Mouse (Mus musculus) right cerebral cortex, postnatal 25 days (tissue): ENCODE measurements around the gene Igdcc3.

Experiments
- DNase-seq: peaks from one replicate; pipeline ENCODE4 v3.0.0; 2022

The Igdcc3 gene

GRCm38 (mm10) chr9:65177912-65178311, 36.9 kb downstream of the Igdcc3 start:
- no peak for DNase-seq

DNA sequence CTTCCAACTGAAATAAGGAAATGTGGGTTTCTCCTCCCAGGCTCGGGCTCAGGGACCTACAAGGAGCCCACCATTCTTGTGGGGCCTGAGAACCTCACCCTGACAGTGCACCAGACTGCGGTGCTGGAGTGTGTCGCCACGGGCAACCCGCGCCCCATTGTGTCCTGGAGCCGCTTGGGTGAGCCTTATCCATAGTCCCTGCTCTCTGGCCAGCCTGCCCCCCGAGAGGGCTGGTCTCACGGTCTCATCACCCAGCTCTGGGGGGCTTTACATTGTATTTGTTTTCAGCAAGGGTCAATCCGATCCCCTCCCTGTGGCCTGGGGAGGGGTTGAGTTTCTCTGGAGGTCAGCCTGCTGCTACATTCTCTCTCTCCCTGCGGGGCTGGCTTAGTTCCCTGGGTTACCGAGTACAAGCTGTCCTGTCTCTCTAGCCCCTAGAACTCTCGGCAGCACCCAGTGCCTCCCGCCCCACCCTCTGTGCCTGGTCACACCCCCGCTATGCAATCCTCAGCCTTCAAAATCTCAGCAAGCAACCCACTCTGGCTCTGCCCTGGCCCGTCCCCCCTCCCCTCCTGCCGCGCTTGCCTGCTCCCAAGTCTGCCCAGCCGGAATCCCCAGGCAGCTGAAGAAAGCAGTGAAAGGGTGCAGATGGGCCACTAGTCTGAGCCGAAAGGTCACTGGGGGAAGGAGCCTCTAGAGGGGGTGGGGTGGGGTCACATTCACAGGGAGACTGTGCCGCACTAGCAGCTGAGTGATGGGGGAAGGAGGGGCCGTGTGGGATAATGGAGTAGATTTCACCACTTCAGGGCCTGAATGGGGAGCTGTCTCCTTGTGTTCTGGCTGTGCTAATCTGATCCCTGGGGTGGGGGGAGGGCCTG, 37.6 kb downstream of the Igdcc3 start:
- DNase-seq: no peak

- no peak for DNase-seq
These were observed 39.0 kb downstream of the Igdcc3 start for GRCm38 (mm10) chr9:65179817-65180624.

GRCm38 (mm10) chr9:65188599-65188998, 47.6 kb downstream of the Igdcc3 start:
- DNase-seq: peak; percentile 71

GRCm38 (mm10) chr9:65190306-65190705, 49.3 kb downstream of the Igdcc3 start:
- DNase-seq: no peak

DNA sequence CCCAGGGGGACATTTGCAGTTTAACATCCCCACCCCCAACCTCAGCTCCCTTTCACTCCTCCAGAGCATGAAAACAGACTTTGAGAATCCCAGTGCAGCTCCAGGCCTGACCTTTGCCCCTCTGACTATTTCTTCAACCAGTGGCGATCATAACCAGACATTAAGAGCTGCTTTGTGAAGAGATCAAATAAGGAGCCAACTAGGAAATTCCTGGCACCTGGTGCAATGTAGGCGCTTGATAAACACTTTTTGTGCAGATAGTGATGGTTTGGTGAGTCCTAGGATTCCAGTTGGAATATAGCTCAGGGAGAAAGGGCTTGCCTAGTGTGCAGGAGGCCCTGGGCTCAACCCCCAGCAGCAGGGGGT, 50.4 kb downstream of the Igdcc3 start:
- no peak for DNase-seq

DNA sequence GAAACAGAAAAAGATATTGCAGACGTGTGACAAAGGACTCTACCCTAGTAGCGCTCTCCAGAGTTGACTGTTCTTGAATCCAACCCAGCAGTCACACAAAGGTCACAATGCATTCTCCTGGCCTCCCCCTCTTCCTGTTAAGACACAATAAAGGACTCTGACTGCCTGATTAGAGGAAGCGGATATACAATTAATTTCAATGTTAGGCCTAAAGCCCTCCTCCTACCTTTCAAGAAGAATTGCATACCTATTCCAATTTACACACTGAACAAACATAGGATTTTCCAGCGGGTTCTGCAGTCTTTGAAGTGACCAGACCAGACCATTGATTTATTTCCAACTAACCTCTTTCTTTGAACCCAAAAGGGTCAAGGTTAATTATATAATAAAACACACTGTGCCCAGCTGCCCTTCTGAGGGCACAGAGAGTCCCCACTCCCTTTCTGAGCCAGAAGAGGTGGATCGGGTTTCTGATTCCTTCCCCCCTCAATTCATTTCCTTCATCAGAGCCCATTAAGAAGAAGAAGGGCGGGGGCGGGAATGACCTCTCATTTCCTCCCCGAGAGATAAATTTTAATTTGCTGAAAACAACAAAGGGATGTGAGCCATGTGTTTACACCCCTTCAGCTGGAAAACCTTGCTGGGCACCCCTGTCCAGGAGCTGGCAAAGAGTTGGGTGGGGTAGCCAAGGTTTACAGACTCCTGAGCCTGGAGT, 50.9 kb downstream of the Igdcc3 start:
- no peak for DNase-seq

DNA sequence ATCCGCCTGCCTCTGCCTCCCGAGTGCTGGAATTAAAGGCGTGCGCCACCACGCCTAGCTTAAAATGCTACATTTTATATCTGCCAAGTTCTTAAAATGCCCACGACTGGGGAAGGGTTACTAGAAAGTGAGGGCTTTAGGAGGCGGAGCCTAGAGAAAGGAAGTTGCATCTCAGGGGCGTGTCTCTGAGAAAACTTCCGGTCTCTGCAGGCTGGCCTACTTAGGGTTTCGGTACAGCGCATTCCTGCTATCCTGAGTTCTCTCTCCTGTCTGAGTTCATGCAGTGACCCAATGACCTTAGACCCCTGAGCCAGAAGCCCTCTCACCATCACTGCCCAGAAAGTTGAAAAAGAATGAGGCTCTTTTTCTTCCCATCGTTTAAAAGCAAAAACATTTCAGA, 52.2 kb downstream of the Igdcc3 start:
- DNase-seq: no peak

- DNase-seq: no peak
These were observed 54.1 kb downstream of the Igdcc3 start, which contains the start of gene Parp16 for GRCm38 (mm10) chr9:65195053-65195452. Gene Parp16, plus strand, starts transcription at chr9:65195353.

GRCm38 (mm10) chr9:65195621-65195981, 54.6 kb downstream of the Igdcc3 start:
- no peak for DNase-seq

- DNase-seq: no peak
These were observed 55.2 kb downstream of the Igdcc3 start for GRCm38 (mm10) chr9:65195982-65196737.

- DNase-seq: peak; percentile 88
These were observed 56.0 kb downstream of the Igdcc3 start for GRCm38 (mm10) chr9:65196738-65197569.

DNA sequence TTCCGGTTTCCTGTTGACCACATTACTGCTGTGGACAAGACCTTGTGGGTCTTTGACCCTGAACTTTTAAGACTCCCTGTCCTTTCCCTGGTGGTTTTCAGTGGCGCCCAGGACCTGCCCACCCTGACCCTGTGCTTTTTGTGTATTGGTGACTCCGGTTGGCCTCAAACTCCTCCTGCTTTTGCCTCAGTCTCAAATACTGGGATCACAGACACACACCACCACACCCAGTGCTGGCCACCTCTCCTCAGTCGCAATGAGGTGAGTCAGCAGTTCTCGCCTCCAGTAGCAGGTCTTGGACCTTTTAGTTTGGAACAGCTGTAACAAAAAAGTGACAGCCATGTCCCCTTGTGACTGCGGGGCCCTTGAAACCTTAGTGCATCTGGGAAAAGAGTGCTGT, 56.8 kb downstream of the Igdcc3 start:
- no peak for DNase-seq

DNA sequence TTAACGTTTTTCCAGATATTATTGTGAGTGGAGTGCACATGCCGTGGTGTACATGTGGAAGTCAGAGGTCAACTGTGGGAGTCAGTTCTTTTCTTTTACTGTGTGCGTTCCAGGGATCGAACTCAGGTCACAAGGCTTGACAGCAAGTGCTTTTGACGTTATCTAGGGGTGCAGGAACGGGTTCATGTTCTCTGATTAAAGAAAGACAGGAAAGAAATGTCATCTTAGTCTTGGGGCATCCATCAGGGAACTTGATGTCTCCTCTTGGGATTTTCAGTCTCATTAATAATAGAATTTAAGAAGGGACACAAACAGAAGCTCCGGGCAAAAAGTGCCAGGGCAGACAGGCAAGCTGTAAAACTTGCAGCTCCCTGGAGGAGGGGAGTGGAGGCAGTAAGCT, 58.7 kb downstream of the Igdcc3 start:
- no peak for DNase-seq

DNA sequence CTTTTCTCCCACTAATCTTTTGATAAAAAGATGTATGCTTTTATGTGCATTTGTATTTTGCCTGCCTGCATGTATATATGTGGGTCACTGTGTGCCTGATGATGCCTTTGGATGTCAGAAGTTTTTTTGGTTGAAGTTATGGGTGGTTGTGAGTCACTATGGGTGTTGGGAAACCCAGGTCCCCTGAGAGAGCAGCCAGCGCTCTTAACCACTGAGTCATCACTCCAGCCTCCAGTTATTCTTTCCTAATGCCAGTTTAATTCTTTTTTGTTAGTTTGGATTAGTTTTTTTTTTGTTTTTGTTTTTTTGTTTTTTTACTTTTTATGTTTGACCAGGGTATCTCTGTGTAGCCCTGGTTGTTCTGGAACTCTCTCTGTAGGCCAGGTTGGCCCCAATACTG, 59.6 kb downstream of the Igdcc3 start:
- no peak for DNase-seq

DNA sequence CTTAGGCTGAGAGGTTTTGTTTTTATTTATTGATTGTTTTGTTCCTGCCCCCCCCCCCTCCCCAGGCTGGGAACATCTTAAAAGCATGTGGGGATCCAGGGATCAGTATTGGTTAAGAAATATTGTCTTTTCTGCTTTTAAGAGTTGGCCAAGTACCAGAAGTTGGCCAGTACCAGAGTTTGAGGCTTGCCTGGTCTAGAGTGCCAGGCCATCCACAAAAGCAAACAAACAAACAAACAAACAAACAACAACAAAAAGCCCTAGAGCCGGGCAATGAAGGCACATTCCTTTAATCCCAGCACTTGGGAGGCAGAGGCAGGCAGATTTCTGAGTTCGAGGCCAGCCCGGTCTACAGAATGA, 60.0 kb downstream of the Igdcc3 start:
- DNase-seq: no peak

DNA sequence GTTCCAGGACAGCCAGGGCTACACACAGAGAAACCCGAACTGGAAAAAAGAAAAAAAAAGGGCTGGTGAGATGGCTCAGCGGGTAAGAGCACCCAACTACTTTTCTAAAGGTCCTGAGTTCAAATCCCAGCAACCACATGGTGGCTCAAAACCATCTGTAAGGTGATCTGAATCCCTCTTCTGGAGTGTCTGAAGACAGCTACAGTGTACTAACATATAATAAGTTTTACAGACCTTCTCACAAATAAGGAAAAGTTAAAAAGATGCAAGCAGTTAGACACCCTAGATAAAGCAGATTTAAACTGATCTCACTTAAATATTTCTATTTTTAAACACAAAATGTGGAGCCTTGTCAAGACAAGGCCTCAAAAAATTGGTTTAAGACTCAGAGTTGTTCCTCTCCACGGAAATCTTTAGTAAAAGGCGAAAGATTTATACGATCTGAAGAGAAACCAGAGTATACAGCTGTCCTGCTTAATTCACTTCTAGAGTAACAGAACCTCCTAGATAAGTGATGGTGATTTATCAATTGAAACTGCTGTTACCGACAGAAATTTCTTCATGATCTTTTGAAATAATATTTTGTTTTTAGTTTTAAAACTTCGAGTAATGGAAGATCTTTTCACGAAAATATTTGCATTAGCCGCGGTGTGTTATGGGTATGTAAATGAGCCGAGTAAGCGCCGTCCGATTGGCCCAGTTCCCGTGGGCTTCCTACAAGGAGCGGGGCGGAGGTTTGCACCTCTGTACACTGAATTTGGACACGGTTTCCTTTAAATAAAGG, 60.6 kb downstream of the Igdcc3 start:
- peak; percentile 71 for DNase-seq

- no peak for DNase-seq
These were observed 61.3 kb downstream of the Igdcc3 start for GRCm38 (mm10) chr9:65202165-65202754.

DNA sequence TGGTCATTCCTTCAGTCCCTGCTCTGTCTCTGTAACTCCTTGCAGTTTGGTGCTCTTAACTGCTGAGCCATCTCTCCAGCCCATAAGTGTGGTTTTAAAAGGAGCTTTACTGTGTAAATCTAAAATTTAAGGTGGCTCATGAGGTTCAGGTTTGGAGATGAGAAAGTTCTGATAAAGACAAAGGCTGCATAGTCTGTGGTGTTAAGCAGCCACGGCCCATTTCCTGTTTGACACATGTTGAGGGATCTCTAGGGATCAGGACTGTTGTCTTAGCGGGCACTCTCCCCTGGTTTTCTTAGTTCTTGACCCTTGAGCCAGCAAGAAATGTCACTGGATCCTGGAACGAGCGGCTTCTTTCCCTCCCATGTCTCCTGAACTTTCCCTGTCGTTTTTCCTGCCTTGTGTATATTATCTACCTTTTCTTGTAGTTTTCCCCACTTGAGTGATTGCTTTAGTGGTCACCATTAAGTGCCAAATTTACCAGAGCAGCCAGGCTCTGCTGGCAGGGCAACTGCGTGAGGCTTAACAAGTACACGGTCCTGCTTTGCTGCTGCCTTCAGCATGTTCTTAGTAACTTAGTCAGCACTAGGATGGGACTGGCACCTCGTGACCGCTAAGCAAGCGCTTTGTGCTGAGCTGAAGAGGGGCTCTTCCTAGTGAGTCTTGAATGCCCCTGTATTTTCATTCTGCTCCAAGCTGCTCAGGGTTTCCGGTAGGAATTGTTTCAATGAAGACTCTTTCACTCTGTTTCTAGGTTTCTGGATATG, 64.2 kb downstream of the Igdcc3 start:
- DNase-seq: no peak
